Mouse (Mus musculus): ENCODE results near the gene Prss16.

The Prss16 gene

DNA sequence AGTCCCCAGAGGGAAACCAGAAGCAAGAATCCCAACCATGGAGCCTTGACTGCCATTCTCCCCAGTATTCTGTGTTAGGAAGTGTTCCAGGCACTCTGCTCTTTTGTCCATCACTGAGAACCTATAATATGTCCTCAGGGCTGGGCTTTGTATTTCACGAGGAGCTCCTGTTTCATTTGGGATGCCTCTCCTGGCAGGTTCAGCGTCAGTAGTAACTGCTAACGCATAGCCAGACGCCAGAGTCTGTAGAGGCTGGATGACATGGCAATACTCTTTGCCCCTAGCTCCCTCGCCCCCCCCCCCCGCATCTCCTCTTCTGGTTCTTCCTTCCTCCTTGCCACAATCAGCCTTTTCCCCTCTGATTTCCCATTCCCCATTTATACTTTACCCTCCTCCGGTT, at the start of gene Prss16:
TSS of gene Prss16 (minus strand) at position 101 of the 400 bp plus-strand sequence.
- ChIA-PET POLR2A (interaction anchor here in 2 of 4 experiments (0.6 to 2.1 kb wide), 6 partner anchors 10 to 222 kb away, joined by 3 to 7 read pairs (median 4); partner anchors contain the start of genes Hist1h2an (in 1 of the 2) and Hist1h2bp (in 1 of the 2)), CTCF (interaction anchor here in 1 of 4 experiments (0.7 kb wide), 1 partner anchor 73 kb away, joined by 3 read pairs; no protein-coding TSS in a partner anchor)

DNA sequence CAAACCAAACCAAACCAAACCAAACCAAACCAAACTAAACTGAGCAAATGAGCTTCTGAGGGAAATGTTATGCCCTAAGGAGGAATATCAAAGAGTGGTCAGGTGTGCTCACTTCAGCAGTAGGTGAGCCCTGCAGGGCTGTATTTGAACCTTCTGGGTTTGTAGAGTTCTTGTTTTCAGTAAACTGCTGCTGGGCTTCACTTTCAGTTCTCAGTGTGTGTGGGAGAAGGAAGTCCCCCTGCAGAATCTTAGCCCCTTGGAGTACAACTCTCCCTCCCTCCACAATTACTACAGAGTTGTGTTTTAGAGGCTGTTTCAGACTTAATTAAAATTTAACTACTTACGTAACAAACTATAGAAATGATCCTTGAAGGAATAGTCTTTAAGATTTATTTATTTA, 44.2 kb upstream of the Prss16 start:
- ChIA-PET POLR2A (interaction anchor here in 2 of 4 experiments (2.2 to 4.8 kb wide), 3 partner anchors 10 to 18 kb away, joined by 8 to 38 read pairs (median 33); partner anchors contain the start of genes Hist1h2ag (in 2 of the 2), Hist1h2bj (in 2 of the 2), Hist1h2ah (in 1 of the 2) and Hist1h2bk (in 1 of the 2)), CTCF (no interaction called here)

DNA sequence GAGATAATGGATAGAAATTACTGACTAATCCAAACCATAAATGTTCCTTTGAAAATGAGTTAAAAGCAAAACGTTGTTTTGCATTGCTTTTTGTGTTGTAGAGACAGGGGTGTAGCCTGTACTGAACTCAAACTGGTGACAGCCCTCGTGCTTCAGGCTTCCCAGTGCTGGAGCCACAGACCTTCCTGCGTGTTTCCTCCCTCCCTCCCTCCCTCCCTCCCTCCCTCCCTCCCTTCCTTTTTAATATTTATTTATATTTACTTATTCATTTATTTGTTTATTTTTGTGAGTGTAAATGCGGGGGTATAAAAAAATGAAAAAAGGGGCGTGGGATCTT, 41.9 kb upstream of the Prss16 start:
- CTCF ChIA-PET: interaction anchor here in 3 of 4 experiments (0.6 to 1.9 kb wide), 10 partner anchors 9 to 1360 kb away, joined by 3 to 9 read pairs (median 4); partner anchors contain the start of genes Hist1h2ag (in 1 of the 3), Hist1h2bj (in 1 of the 3) and Hist1h4i (in 1 of the 3)
- POLR2A ChIA-PET: interaction anchor here in 3 of 4 experiments (0.6 to 4.8 kb wide), 19 partner anchors 8 to 1632 kb away, joined by 3 to 38 read pairs (median 4); partner anchors contain the start of genes Hist1h2ag (in 3 of the 3), Hist1h2ah (in 3 of the 3), Hist1h2bj (in 3 of the 3) and Hist1h2bk (in 3 of the 3)

DNA sequence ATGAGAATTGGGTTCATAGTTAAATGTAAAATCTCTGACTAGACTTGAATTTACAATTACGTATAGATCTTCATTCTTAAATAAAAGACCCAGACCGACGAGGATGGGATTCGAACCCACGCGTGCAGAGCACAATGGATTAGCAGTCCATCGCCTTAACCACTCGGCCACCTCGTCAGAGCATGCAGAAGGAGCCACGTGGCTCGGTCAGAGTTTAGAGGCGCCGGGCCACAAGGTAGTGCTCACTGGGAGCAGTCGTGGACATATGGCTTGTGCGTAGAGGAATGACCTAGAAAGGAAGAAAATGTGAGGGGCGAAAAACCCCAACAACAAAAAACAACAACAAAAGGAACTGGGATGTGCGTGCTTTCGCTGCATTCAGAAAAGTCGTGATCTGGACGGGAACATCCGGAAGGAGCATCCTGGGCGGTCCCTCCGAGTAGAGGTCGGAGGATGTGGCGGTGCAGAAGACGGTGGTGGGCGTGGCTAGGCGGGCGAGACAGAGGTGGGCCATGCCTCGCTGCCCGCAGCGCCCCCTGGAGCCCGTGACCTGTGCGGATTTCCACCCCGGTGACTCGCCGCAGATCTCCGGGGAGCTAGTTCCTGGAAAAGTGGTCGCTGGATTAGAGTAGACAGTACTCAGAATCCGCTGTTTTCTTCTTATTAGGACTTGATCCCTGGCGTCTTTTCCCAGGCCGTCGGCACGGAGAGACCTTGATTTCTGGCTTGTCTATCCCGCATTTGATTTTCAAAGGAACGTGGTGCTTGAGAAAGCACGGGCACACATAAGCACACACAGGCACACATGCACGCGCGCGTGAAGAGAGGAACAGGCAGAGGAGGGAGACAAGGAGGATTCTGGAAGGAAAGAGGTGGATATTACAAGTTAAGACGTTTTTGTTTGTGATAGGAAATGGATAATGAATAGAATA, 41.3 kb upstream of the Prss16 start:
- ChIA-PET POLR2A (interaction anchor here (0.6 to 4.8 kb wide), 20 partner anchors 7 to 1633 kb away, joined by 3 to 38 read pairs (median 4); partner anchors contain the start of genes Hist1h2ah (in 4 of the 4), Hist1h2bk (in 4 of the 4), Hist1h2ag (in 3 of the 4) and Hist1h2bj (in 3 of the 4)), CTCF (interaction anchor here in 3 of 4 experiments (0.5 to 1.9 kb wide), 8 partner anchors 8 to 1566 kb away, joined by 3 to 9 read pairs (median 4); partner anchors contain the start of genes Hist1h2ag (in 1 of the 3), Hist1h2bj (in 1 of the 3) and Hist1h4i (in 1 of the 3))

DNA sequence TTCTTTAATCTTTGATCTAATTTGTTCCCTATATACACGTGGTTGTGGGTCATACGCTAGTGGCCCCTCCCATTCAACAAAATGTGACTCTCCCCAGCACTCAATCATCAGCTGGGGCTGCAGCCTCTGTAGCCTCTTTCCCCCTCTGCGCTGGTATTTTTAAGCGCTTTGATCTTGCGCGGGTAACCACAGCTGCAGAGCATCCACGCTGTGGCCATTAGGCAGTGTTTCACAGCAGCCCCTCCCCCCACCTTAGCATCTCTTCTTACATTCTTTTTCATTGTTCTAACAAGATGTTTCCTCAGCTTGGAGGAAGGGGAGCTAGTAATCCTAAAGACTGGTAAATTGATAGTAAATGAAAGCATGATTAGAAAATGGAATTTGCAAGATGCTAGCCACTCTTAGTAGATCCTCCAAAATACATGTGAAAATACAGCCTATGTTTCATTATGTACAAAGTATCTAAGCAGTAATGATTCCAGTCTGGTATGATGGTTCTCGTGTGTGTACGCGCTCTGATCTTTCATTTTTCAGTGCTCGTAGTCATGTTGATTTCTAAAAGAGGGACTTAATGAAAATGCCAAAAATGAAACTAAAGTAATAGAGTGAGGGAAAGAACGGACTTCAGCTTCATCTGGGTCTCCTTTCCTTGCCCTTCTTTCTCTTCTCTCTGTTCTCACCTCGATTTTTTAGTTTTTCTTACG, 40.3 kb upstream of the Prss16 start:
- ChIA-PET CTCF (no interaction called here), POLR2A (interaction anchor here in 2 of 4 experiments (0.8 to 1.6 kb wide), 6 partner anchors 14 to 1536 kb away, joined by 3 to 7 read pairs (median 4); partner anchors contain the start of genes Hist1h2ah (in 2 of the 2), Hist1h2bk (in 2 of the 2) and Hist1h4d (in 1 of the 2))

DNA sequence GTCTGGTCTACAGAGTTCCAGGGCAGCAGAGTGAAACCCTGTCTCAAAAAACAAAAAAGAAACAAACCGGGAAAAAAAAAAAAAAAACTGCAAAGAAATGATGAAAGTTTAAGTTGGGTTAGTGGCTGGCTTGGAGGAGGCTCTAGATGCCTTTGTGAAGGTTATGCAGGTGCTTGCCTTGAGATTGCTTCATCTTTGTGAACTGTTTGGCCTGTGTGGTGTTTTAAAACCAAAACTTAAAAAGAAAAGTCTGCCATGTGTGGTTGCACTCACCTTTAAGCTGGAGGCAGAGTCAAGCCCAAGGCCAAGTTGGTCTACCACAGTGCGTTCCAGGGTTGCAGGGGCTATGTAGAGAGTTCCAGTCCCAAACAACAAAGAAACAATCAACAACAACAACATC, 39.5 kb upstream of the Prss16 start:
- ChIA-PET POLR2A (interaction anchor here in 3 of 4 experiments (0.8 to 10.5 kb wide), 7 partner anchors 9 to 1572 kb away, joined by 3 to 225 read pairs (median 3); partner anchors contain the start of genes Hist1h2ah (in 1 of the 3), Hist1h2be (in 1 of the 3), Hist1h2bk (in 1 of the 3) and Hist1h4d (in 1 of the 3)), CTCF (no interaction called here)

DNA sequence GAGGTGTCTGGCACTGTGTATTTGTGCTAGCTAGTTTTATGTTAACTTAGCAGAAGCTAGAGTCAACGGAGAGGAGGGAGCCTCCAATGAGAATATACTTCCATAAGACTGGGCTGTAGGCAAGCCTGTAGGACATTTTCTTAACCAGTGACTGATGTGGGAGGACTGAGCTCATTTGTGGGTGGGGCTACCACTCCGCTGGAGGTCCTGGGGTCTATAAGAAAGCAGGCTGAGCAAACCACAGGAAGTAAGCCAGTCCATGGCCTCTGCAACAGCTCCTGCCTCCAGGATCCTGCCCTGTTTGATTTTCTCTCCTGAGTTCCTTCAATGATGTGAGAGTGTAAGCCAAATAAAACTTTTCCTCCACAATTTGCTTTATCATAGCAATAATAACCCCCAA, 35.8 kb upstream of the Prss16 start:
- CTCF ChIA-PET: interaction anchor here in 1 of 4 experiments (3.2 kb wide), 1 partner anchor 1356 kb away, joined by 30 read pairs; no protein-coding TSS in a partner anchor
- POLR2A ChIA-PET: interaction anchor here in 3 of 4 experiments (1.2 to 10.5 kb wide), 7 partner anchors 12 to 1511 kb away, joined by 3 to 225 read pairs (median 20); partner anchors contain the start of genes Hist1h2ah (in 2 of the 3) and Hist1h2bk (in 2 of the 3)

DNA sequence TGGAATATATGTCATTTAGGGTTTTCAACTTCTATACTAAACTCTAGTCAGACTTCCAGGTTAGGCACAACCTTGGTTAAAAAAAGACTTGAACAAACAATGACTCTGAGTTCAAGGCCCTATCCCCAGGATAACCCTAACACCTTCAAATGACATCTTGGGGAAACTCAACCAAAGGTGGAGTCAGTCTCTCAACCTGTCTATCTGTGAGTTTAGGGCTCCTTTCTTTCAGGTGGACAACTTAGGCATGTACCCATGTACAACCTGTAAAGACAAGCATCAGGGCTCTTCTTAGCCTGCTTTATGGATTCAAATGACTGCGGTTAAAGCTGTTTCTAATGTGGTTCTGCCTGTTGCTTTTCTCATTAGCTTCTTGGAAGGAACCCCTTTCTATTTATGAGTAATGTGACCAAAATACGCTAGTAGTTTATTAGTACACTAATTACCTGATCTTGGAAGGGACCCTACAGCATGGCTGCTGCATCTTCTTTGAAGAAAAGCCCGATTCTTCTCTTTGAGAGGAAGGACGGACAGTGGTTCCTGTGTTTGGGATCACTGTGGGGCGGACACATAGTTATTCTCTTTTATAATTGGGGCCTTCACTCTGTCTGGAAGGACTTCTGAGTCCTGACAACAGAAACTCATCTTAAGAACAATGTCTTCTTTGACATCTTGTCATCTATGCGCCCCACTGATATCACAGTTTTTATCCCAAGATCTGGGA, 35.1 kb upstream of the Prss16 start:
- ChIA-PET CTCF (interaction anchor here in 2 of 4 experiments (0.8 to 3.2 kb wide), 5 partner anchors 10 to 1357 kb away, joined by 3 to 30 read pairs (median 6); partner anchors contain the start of genes Hist1h1b (in 1 of the 2), Hist1h2ah (in 1 of the 2) and Hist1h2bk (in 1 of the 2)), POLR2A (interaction anchor here (0.5 to 10.5 kb wide), 61 partner anchors 8 to 1706 kb away, joined by 3 to 225 read pairs (median 11); partner anchors contain the start of genes Hist1h2ah (in 4 of the 4), Hist1h2bk (in 4 of the 4), Hist1h2ac (in 3 of the 4) and Hist1h2an (in 3 of the 4))

DNA sequence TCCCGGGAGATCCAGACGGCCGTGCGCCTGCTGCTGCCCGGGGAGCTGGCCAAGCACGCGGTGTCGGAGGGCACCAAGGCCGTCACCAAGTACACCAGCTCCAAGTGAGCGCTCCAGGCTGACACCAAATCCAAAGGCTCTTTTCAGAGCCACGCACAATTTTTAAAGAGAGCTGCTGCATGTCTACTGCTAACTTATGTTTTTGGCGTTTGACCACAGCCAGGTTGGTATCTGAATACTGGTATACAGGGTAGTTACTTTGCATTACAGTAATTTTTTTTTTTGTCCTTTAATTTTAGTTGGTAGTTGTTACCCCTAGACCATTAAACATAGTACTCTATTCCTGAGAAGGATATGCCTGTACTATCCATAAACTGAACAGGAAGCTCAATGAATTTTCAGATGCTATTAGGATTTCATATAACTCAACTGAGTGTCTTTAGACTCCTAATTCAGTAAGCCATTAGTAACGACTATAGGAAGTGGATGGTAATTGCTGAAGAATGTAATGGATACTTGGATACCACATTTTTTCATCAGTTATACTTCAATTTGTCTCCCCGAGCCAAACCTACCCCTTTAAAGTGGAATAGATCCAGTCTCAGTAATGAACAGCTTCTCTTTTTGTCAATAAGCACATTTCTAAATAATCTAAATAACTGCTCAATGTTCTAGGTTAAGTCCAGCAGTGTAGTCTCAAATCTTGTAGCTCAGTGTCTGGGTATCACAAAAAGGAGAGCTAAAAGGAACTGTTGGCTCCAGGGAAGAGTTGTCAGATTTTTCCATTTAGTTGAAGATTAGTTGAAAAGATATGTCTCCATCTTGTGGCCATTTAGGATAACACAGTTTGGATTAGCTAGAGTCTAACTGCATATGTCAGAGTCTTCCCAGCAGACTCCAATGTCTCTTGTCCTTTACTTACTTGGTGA, 34.2 kb upstream of the Prss16 start:
- CTCF ChIA-PET: interaction anchor here (0.5 to 3.2 kb wide), 12 partner anchors 8 to 1578 kb away, joined by 3 to 30 read pairs (median 4); partner anchors contain the start of genes Hist1h1b (in 1 of the 4), Hist1h2ah (in 1 of the 4), Hist1h2an (in 1 of the 4) and Hist1h2bk (in 1 of the 4)
- POLR2A ChIA-PET: interaction anchor here (0.5 to 10.5 kb wide), 168 partner anchors 7 to 1719 kb away, joined by 3 to 225 read pairs (median 6); partner anchors contain the start of genes Hist1h2ah (in 4 of the 4), Hist1h2an (in 4 of the 4), Hist1h2bk (in 4 of the 4) and Hist1h2bp (in 4 of the 4)

DNA sequence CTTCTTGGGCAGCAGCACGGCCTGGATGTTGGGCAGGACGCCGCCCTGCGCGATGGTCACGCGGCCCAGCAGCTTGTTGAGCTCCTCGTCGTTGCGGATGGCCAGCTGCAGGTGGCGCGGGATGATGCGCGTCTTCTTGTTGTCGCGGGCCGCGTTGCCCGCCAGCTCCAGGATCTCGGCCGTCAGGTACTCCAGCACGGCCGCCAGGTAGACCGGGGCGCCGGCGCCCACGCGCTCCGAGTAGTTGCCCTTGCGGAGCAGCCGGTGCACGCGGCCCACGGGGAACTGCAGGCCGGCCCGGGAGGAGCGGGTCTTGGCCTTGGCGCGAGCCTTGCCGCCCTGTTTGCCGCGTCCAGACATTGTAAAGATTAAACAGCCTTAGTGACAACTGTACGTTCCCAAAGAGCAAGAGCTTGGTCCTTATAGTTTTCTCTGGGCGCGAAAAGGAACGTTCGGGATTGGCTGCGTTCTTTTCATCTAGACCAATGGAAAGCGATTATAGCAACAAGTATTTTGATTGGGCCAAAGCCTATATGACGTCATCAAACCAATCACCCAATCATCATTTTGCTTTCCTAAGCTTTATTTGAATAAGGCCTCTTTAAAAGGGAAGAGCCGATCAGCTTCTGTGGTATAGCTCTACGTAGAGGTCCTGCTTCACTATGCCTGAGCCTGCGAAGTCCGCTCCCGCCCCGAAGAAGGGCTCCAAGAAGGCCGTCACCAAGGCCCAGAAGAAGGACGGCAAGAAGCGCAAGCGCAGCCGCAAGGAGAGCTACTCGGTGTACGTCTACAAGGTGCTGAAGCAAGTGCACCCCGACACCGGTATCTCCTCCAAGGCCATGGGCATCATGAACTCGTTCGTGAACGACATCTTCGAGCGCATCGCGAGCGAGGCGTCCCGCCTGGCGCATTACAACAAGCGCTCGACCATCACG, 33.3 kb upstream of the Prss16 start, which contains the start of the genes Hist1h2ag and Hist1h2bj:
TSS of gene Hist1h2ag (minus strand) at position 377 of the 935 bp plus-strand sequence.
TSS of gene Hist1h2bj (plus strand) at position 647 of the 935 bp plus-strand sequence.
- POLR2A ChIA-PET: interaction anchor here (0.6 to 10.5 kb wide), 195 partner anchors 8 to 1726 kb away, joined by 3 to 225 read pairs (median 5); partner anchors contain the start of genes Hist1h2an (in 4 of the 4), Hist1h2bp (in 4 of the 4), Hist1h1a (in 3 of the 4) and Hist1h2ac (in 3 of the 4)

DNA sequence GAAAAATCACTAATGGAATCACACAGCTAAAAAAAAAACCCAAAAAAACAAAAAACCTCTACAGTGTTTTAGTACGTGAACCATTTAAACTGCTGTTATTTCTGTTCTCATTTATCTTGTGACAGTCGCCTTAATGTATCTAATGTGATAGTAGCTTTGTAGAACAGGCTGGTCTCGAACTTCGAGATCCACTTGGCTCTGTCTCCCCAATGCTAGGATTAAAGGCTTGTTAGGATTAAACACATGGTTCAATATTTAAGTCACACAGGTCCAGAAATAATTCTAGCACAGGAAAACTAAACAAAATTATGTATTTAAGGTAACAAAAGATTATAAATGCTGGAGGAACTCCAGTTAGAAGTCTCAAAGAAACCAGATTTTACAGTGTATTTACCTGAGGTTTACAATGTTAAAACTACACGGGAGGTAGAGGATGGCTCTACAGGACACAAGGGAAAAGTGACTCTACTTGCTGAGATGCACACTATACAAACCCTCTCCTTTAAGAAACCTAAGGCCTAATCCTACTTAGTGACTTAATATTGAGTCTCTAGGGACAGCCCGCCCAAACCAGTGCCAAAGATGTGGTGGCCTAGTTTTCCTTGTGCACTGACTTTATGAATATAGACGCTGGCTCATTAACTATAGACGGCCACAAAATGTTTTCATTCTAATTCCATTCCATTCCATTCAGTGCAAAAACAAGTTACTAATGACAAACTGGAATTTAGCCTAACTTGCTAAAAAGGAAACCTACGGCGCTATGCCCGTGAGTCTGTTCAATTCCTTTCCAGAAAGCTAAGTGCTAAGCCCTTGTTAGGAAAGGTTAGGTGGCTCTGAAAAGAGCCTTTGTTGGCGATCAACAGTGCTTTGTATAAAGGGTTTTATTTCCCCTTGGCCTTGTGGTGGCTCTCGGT, 32.4 kb upstream of the Prss16 start:
- ChIA-PET POLR2A (interaction anchor here (0.6 to 10.5 kb wide), 141 partner anchors 8 to 1721 kb away, joined by 3 to 225 read pairs (median 7); partner anchors contain the start of genes Hist1h2ac (in 3 of the 4), Hist1h2ae (in 3 of the 4), Hist1h2af (in 3 of the 4) and Hist1h2ah (in 3 of the 4)), CTCF (interaction anchor here (0.5 to 3.2 kb wide), 7 partner anchors 9 to 1522 kb away, joined by 3 to 30 read pairs (median 4); no protein-coding TSS in a partner anchor)

More for the DNA sequence above, 33.3 kb upstream of the Prss16 start, which contains the start of the genes Hist1h2ag and Hist1h2bj:
- CTCF ChIA-PET: interaction anchor here (0.8 to 3.2 kb wide), 9 partner anchors 8 to 1370 kb away, joined by 3 to 30 read pairs (median 3); partner anchors contain the start of genes Hist1h2ah (in 1 of the 4), Hist1h2an (in 1 of the 4), Hist1h2bk (in 1 of the 4) and Hist1h2bp (in 1 of the 4)

DNA sequence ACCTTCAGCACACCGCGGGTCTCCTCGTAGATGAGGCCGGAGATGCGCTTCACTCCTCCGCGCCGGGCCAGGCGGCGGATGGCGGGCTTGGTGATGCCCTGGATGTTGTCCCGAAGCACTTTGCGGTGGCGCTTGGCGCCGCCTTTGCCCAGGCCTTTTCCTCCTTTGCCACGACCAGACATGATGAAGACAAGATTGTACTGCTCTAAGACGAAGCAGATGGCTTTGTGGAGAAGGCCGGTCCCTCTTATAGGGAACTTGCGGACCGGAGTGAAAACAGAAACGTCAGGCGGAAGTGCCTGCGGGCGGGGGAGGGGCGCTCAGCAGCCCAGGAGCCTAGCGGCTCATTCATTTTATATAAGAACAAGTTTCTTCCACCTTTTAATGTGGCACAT, 31.6 kb upstream of the Prss16 start, which contains the start of gene Hist1h4i:
TSS of gene Hist1h4i (minus strand) at position 221 of the 395 bp plus-strand sequence.
- ChIA-PET POLR2A (interaction anchor here in 3 of 4 experiments (0.6 to 10.5 kb wide), 50 partner anchors 8 to 1722 kb away, joined by 3 to 225 read pairs (median 7); partner anchors contain the start of genes Hist1h3h (in 3 of the 3), Hist1h2ac (in 2 of the 3), Hist1h2af (in 2 of the 3) and Hist1h2ah (in 2 of the 3)), CTCF (interaction anchor here in 1 of 4 experiments (1.6 kb wide), 1 partner anchor 10 kb away, joined by 4 read pairs; no protein-coding TSS in a partner anchor)
